Mouse (Mus musculus): Measurements from ENCODE around the gene Pou6f1. TPM values are rescaled to one million over a fixed set of nuclear protein-coding genes. Genes with fewer than 3 reads are reported as not detected.

Pou6f1 gene
- polyA plus RNA-seq, 1 experiment = 38.2 TPM

- H3K4me1 ChIP-seq (ENCODE audit: control insufficient read depth, insufficient read depth, low read length) = peaks cover 2% of the 10 kb centered on the region; the same call in 1 of the 2 replicates
- peaks cover 5% of the 10 kb centered on the region for H3K36me3 ChIP-seq (ENCODE audit: control insufficient read depth, insufficient read depth, low read length)
- TF ChIP-seq POLR2A (IDR thresholded peaks at IDR 0.05; ENCODE audit: control insufficient read depth, low read depth, low read length) (no peak), CTCF (IDR thresholded peaks at IDR 0.05; ENCODE audit: control insufficient read depth, insufficient read depth, insufficient replicate concordance, low read depth, low read length) (no peak)
- H3K27ac ChIP-seq (ENCODE audit: control insufficient read depth, insufficient read depth, low read depth, low read length) = no peak overlapping the region
- H3K4me3 ChIP-seq (ENCODE audit: control insufficient read depth, low read depth, low read length) = no peak overlapping the region
- H3K27me3 ChIP-seq (ENCODE audit: control insufficient read depth, insufficient read depth, low read length) = no peaks in the 10 kb centered on the region
Observed at GRCm38 (mm10) chr15:100576392-100576791, 23.4 kb downstream of the Pou6f1 start.

DNA sequence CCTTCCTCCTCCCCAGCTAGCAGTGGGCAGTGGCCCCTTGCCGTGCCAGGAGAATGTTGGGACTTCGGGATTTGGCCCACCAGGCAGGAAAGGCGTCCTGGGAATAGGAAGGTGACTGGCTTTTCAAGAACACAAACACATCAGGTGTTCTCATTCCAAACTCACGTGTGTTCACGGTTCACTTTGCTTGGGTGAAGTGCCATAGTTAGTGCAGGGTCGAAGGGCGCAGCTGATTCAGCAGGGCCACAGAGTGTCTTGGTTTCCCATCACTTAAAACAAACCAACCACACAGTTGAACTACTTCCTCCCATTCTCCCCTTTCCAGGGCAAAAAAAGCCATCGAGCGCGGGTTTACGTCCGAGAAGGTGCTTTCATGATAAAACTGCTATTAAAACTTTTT, 24.4 kb downstream of the Pou6f1 start:
- H3K4me1 ChIP-seq (ENCODE audit: control insufficient read depth, insufficient read depth, low read length) = peaks cover 2% of the 10 kb centered on the region; the same call in 1 of the 2 replicates
- no peak overlapping the region for H3K4me3 ChIP-seq (ENCODE audit: control insufficient read depth, low read depth, low read length)
- H3K27me3 ChIP-seq (ENCODE audit: control insufficient read depth, insufficient read depth, low read length) = no peaks in the 10 kb centered on the region
- peaks cover 5% of the 10 kb centered on the region for H3K36me3 ChIP-seq (ENCODE audit: control insufficient read depth, insufficient read depth, low read length)
- no peak for TF ChIP-seq POLR2A (IDR thresholded peaks at IDR 0.05; ENCODE audit: control insufficient read depth, low read depth, low read length)
- TF ChIP-seq CTCF (IDR thresholded peaks at IDR 0.05; ENCODE audit: control insufficient read depth, insufficient read depth, insufficient replicate concordance, low read depth, low read length) = no peak
- no peak overlapping the region for H3K27ac ChIP-seq (ENCODE audit: control insufficient read depth, insufficient read depth, low read depth, low read length)

DNA sequence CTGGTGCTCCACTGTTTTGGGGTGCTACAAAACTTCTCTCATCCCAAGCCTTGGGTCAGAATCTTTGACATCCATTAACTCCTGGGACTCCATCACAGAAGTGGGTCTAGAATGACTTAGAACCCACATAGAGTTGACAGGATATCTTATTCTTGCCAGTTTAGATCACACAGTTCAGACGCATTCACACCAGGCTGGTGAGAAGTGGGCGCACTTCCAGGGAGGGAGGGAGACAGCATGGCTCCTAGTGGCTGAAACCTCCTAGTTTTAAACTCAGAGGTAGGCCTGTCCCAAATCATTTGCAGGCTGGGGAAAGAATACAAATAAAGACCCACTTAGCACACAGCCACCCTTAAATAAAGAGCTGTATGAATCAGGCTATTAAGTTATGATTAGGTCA, 25.4 kb downstream of the Pou6f1 start:
- Histone ChIP-seq H3K27me3 (ENCODE audit: control insufficient read depth, insufficient read depth, low read length) (no peaks in the 10 kb centered on the region), H3K4me1 (ENCODE audit: control insufficient read depth, insufficient read depth, low read length) (peaks cover 2% of the 10 kb centered on the region; the same call in 1 of the 2 replicates), H3K36me3 (ENCODE audit: control insufficient read depth, insufficient read depth, low read length) (peaks cover 2% of the 10 kb centered on the region; the same call in 1 of the 2 replicates), H3K27ac (ENCODE audit: control insufficient read depth, insufficient read depth, low read depth, low read length) (no peak overlapping the region), H3K4me3 (ENCODE audit: control insufficient read depth, low read depth, low read length) (no peak overlapping the region)
- TF ChIP-seq POLR2A (IDR thresholded peaks at IDR 0.05; ENCODE audit: control insufficient read depth, low read depth, low read length) = no peak; the same call in 1 of the 2 replicates
- TF ChIP-seq CTCF (IDR thresholded peaks at IDR 0.05; ENCODE audit: control insufficient read depth, insufficient read depth, insufficient replicate concordance, low read depth, low read length) = no peak

DNA sequence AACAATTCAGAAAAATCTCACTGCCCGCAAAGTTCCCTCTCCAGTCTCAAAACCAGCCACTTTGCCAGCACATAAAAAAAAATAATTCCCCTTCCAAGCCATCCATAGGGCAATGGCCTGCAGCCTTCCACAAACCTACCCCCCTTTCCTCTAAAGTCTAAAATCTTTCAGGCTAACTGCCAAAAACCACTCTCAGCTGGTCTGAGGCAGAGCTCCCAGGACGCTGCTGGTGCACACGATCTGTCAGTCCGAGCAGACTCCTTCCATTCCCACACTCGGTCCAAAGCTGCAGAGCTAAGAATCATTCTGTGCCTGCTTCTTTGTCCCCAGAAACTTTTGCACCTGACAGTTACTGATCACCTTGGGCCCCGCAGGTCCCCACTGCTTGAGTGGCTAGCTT, 25.8 kb downstream of the Pou6f1 start:
- TF ChIP-seq CTCF (IDR thresholded peaks at IDR 0.05; ENCODE audit: control insufficient read depth, insufficient read depth, insufficient replicate concordance, low read depth, low read length) (no peak), POLR2A (IDR thresholded peaks at IDR 0.05; ENCODE audit: control insufficient read depth, low read depth, low read length) (no peak)

GRCm38 (mm10) chr15:100569239-100569638, 30.5 kb downstream of the Pou6f1 start:
- Histone ChIP-seq H3K4me1 (ENCODE audit: control insufficient read depth, insufficient read depth, low read length) (no peaks in the 10 kb centered on the region), H3K4me3 (ENCODE audit: control insufficient read depth, low read depth, low read length) (no peak overlapping the region), H3K27ac (ENCODE audit: control insufficient read depth, insufficient read depth, low read depth, low read length) (no peak overlapping the region), H3K27me3 (ENCODE audit: control insufficient read depth, insufficient read depth, low read length) (no peaks in the 10 kb centered on the region), H3K36me3 (ENCODE audit: control insufficient read depth, insufficient read depth, low read length) (no peaks in the 10 kb centered on the region)
- TF ChIP-seq POLR2A (IDR thresholded peaks at IDR 0.05; ENCODE audit: control insufficient read depth, low read depth, low read length) (no peak), CTCF (IDR thresholded peaks at IDR 0.05; ENCODE audit: control insufficient read depth, insufficient read depth, insufficient replicate concordance, low read depth, low read length) (no peak)

More for the DNA sequence above, 25.8 kb downstream of the Pou6f1 start:
- no peak overlapping the region for H3K4me3 ChIP-seq (ENCODE audit: control insufficient read depth, low read depth, low read length)
- H3K27me3 ChIP-seq (ENCODE audit: control insufficient read depth, insufficient read depth, low read length) = no peaks in the 10 kb centered on the region
- H3K27ac ChIP-seq (ENCODE audit: control insufficient read depth, insufficient read depth, low read depth, low read length) = no peak overlapping the region
- no peaks in the 10 kb centered on the region for H3K36me3 ChIP-seq (ENCODE audit: control insufficient read depth, insufficient read depth, low read length)
- H3K4me1 ChIP-seq (ENCODE audit: control insufficient read depth, insufficient read depth, low read length) = peaks cover 2% of the 10 kb centered on the region; the same call in 1 of the 2 replicates

GRCm38 (mm10) chr15:100566531-100566930, 33.3 kb downstream of the Pou6f1 start:
- Histone ChIP-seq H3K4me1 (ENCODE audit: control insufficient read depth, insufficient read depth, low read length) (no peaks in the 10 kb centered on the region), H3K27ac (ENCODE audit: control insufficient read depth, insufficient read depth, low read depth, low read length) (no peak overlapping the region), H3K27me3 (ENCODE audit: control insufficient read depth, insufficient read depth, low read length) (no peaks in the 10 kb centered on the region), H3K36me3 (ENCODE audit: control insufficient read depth, insufficient read depth, low read length) (no peaks in the 10 kb centered on the region), H3K4me3 (ENCODE audit: control insufficient read depth, low read depth, low read length) (no peak overlapping the region)
- no peak for TF ChIP-seq CTCF (IDR thresholded peaks at IDR 0.05; ENCODE audit: control insufficient read depth, insufficient read depth, insufficient replicate concordance, low read depth, low read length)
- no peak for TF ChIP-seq POLR2A (IDR thresholded peaks at IDR 0.05; ENCODE audit: control insufficient read depth, low read depth, low read length)

- Histone ChIP-seq H3K4me1 (ENCODE audit: control insufficient read depth, insufficient read depth, low read length) (no peaks in the 10 kb centered on the region), H3K27me3 (ENCODE audit: control insufficient read depth, insufficient read depth, low read length) (no peaks in the 10 kb centered on the region), H3K36me3 (ENCODE audit: control insufficient read depth, insufficient read depth, low read length) (no peaks in the 10 kb centered on the region), H3K27ac (ENCODE audit: control insufficient read depth, insufficient read depth, low read depth, low read length) (no peak overlapping the region), H3K4me3 (ENCODE audit: control insufficient read depth, low read depth, low read length) (no peak overlapping the region)
- TF ChIP-seq CTCF (IDR thresholded peaks at IDR 0.05; ENCODE audit: control insufficient read depth, insufficient read depth, insufficient replicate concordance, low read depth, low read length) (no peak), POLR2A (IDR thresholded peaks at IDR 0.05; ENCODE audit: control insufficient read depth, low read depth, low read length) (no peak)
Observed at GRCm38 (mm10) chr15:100557705-100558433, 41.9 kb downstream of the Pou6f1 start.
